Mouse (Mus musculus) hindbrain, embryonic 15.5 days (tissue): ENCODE results near the gene S100a1. TPM values are rescaled to one million over a fixed set of nuclear protein-coding genes. Genes with fewer than 3 reads are reported as not detected.

Experiments used
- polyA plus RNA-seq: library from polyadenylated mRNA; unstranded; fragments of >200 nt; fragmentation: Nextera tagmentation; extraction: Ambion mirVana; gene quantifications from 2 replicates; pipeline ENCODE4 v1.2.1, GENCODE M21; 2015

S100a1 gene
- polyA plus RNA-seq, 1 experiment from 2014 or later: 19.9 TPM

Other genes starting within 250 kb of the S100a1 start
- gene Dennd4b, start 249.2 kb downstream of the S100a1 start, polyA plus RNA-seq: 7.7 and 8.8 TPM in 2 replicates
- gene Gatad2b, start 221.2 kb downstream of the S100a1 start, polyA plus RNA-seq: 11.1 and 13.1 TPM in 2 replicates
- gene Slc27a3, start 124.5 kb downstream of the S100a1 start, polyA plus RNA-seq: 31.4 and 34.1 TPM in 2 replicates
- 34.3 and 35.0 TPM in 2 replicates for gene Ints3, start 80.8 kb downstream of the S100a1 start, polyA plus RNA-seq
- gene Npr1, start 48.5 kb downstream of the S100a1 start, polyA plus RNA-seq: 2.4 and 2.8 TPM in 2 replicates
- 231 and 240 TPM in 2 replicates for gene Ilf2, start 38.3 kb downstream of the S100a1 start, polyA plus RNA-seq
- gene Snapin, start 23.4 kb downstream of the S100a1 start, polyA plus RNA-seq: 90.1 and 93.1 TPM in 2 replicates
- 173 and 176 TPM in 2 replicates for gene Chtop, start 4.9 kb downstream of the S100a1 start, polyA plus RNA-seq
- 11.8 and 13.9 TPM in 2 replicates for gene S100a13, start within 50 bp of the S100a1 start, polyA plus RNA-seq
- gene S100a14, start 12.5 kb upstream of the S100a1 start, polyA plus RNA-seq: 0.29 TPM in 1 of 2 replicates, not detected in the other
- 41.8 and 44.3 TPM in 2 replicates for gene S100a16, start 22.9 kb upstream of the S100a1 start, polyA plus RNA-seq
- 1.4 and 2.7 TPM in 2 replicates for gene S100a3, start 46.2 kb upstream of the S100a1 start, polyA plus RNA-seq
- gene S100a2, start 75.9 kb upstream of the S100a1 start, polyA plus RNA-seq: not detected in 2 replicates
- not detected in 2 replicates for gene Gm42674, start 87.5 kb upstream of the S100a1 start, polyA plus RNA-seq
- 1.0 and 1.2 TPM in 2 replicates for gene S100a4, start 89.4 kb upstream of the S100a1 start, polyA plus RNA-seq
- not detected in 2 replicates for gene S100a5, start 94.1 kb upstream of the S100a1 start, polyA plus RNA-seq
- 24.1 and 33.1 TPM in 2 replicates for gene S100a6, start 98.5 kb upstream of the S100a1 start, polyA plus RNA-seq
- not detected in 2 replicates for gene S100a7a, start 139.6 kb upstream of the S100a1 start, polyA plus RNA-seq
- gene S100a8, start 154.6 kb upstream of the S100a1 start, polyA plus RNA-seq: 7.4 and 7.5 TPM in 2 replicates
- 3.6 and 4.7 TPM in 2 replicates for gene S100a9, start 181.3 kb upstream of the S100a1 start, polyA plus RNA-seq
- not detected in 2 replicates for gene Pglyrp4, start 212.5 kb upstream of the S100a1 start, polyA plus RNA-seq